Mouse (Mus musculus): Measurements from ENCODE around the gene Cadm1. TPM values are rescaled to one million over a fixed set of nuclear protein-coding genes. Genes with fewer than 3 reads are reported as not detected.

Cadm1 gene
- polyA plus RNA-seq, 1 experiment: 92.2 TPM

GRCm38 (mm10) chr9:47512521-47512920 lies 17.5 kb upstream of the Cadm1 start:
- no peaks in the 10 kb centered on the region for H3K36me3 ChIP-seq (ENCODE audit: control insufficient read depth, insufficient read depth, low read length)
- no peak overlapping the region for H3K27ac ChIP-seq (ENCODE audit: control insufficient read depth, insufficient read depth, low read depth, low read length)
- no peaks in the 10 kb centered on the region for H3K4me1 ChIP-seq (ENCODE audit: control insufficient read depth, insufficient read depth, low read length)
- TF ChIP-seq CTCF (IDR thresholded peaks at IDR 0.05; ENCODE audit: control insufficient read depth, insufficient read depth, insufficient replicate concordance, low read depth, low read length) (no peak), POLR2A (IDR thresholded peaks at IDR 0.05; ENCODE audit: control insufficient read depth, low read depth, low read length) (no peak)
- no peak overlapping the region for H3K4me3 ChIP-seq (ENCODE audit: control insufficient read depth, low read depth, low read length)
- H3K27me3 ChIP-seq (ENCODE audit: control insufficient read depth, insufficient read depth, low read length): no peaks in the 10 kb centered on the region

GRCm38 (mm10) chr9:47514318-47514717 lies 15.7 kb upstream of the Cadm1 start:
- H3K27ac ChIP-seq (ENCODE audit: control insufficient read depth, insufficient read depth, low read depth, low read length): no peak overlapping the region
- H3K36me3 ChIP-seq (ENCODE audit: control insufficient read depth, insufficient read depth, low read length): no peaks in the 10 kb centered on the region
- no peak for TF ChIP-seq POLR2A (IDR thresholded peaks at IDR 0.05; ENCODE audit: control insufficient read depth, low read depth, low read length)
- TF ChIP-seq CTCF (IDR thresholded peaks at IDR 0.05; ENCODE audit: control insufficient read depth, insufficient read depth, insufficient replicate concordance, low read depth, low read length): no peak
- H3K4me3 ChIP-seq (ENCODE audit: control insufficient read depth, low read depth, low read length): no peak overlapping the region
- no peaks in the 10 kb centered on the region for H3K4me1 ChIP-seq (ENCODE audit: control insufficient read depth, insufficient read depth, low read length)
- H3K27me3 ChIP-seq (ENCODE audit: control insufficient read depth, insufficient read depth, low read length): no peaks in the 10 kb centered on the region

GRCm38 (mm10) chr9:47516238-47516637 lies 13.7 kb upstream of the Cadm1 start:
- H3K36me3 ChIP-seq (ENCODE audit: control insufficient read depth, insufficient read depth, low read length): no peaks in the 10 kb centered on the region
- H3K4me3 ChIP-seq (ENCODE audit: control insufficient read depth, low read depth, low read length): no peak overlapping the region
- H3K27me3 ChIP-seq (ENCODE audit: control insufficient read depth, insufficient read depth, low read length): no peaks in the 10 kb centered on the region
- no peaks in the 10 kb centered on the region for H3K4me1 ChIP-seq (ENCODE audit: control insufficient read depth, insufficient read depth, low read length)
- TF ChIP-seq CTCF (IDR thresholded peaks at IDR 0.05; ENCODE audit: control insufficient read depth, insufficient read depth, insufficient replicate concordance, low read depth, low read length): no peak
- no peak for TF ChIP-seq POLR2A (IDR thresholded peaks at IDR 0.05; ENCODE audit: control insufficient read depth, low read depth, low read length)
- no peak overlapping the region for H3K27ac ChIP-seq (ENCODE audit: control insufficient read depth, insufficient read depth, low read depth, low read length)

- H3K27me3 ChIP-seq (ENCODE audit: control insufficient read depth, insufficient read depth, low read length): no peaks in the 10 kb centered on the region
- no peaks in the 10 kb centered on the region for H3K36me3 ChIP-seq (ENCODE audit: control insufficient read depth, insufficient read depth, low read length)
- no peak overlapping the region for H3K27ac ChIP-seq (ENCODE audit: control insufficient read depth, insufficient read depth, low read depth, low read length)
- H3K4me3 ChIP-seq (ENCODE audit: control insufficient read depth, low read depth, low read length): no peak overlapping the region
- peaks cover 24% of the 10 kb centered on the region for H3K4me1 ChIP-seq (ENCODE audit: control insufficient read depth, insufficient read depth, low read length)
- TF ChIP-seq CTCF (IDR thresholded peaks at IDR 0.05; ENCODE audit: control insufficient read depth, insufficient read depth, insufficient replicate concordance, low read depth, low read length): no peak
- TF ChIP-seq POLR2A (IDR thresholded peaks at IDR 0.05; ENCODE audit: control insufficient read depth, low read depth, low read length): no peak
These were observed 2.7 kb upstream of the Cadm1 start for GRCm38 (mm10) chr9:47527290-47527689.

- Histone ChIP-seq H3K36me3 (ENCODE audit: control insufficient read depth, insufficient read depth, low read length) (no peaks in the 10 kb centered on the region), H3K27me3 (ENCODE audit: control insufficient read depth, insufficient read depth, low read length) (no peaks in the 10 kb centered on the region), H3K4me3 (ENCODE audit: control insufficient read depth, low read depth, low read length) (no peak overlapping the region), H3K27ac (ENCODE audit: control insufficient read depth, insufficient read depth, low read depth, low read length) (no peak overlapping the region), H3K4me1 (ENCODE audit: control insufficient read depth, insufficient read depth, low read length) (peaks cover 28% of the 10 kb centered on the region)
- TF ChIP-seq CTCF (IDR thresholded peaks at IDR 0.05; ENCODE audit: control insufficient read depth, insufficient read depth, insufficient replicate concordance, low read depth, low read length) (no peak), POLR2A (IDR thresholded peaks at IDR 0.05; ENCODE audit: control insufficient read depth, low read depth, low read length) (no peak)
These were observed 2.2 kb upstream of the Cadm1 start for GRCm38 (mm10) chr9:47527741-47528140.

- TF ChIP-seq CTCF (IDR thresholded peaks at IDR 0.05; ENCODE audit: control insufficient read depth, insufficient read depth, insufficient replicate concordance, low read depth, low read length): no peak
- TF ChIP-seq POLR2A (IDR thresholded peaks at IDR 0.05; ENCODE audit: control insufficient read depth, low read depth, low read length): no peak
- peak overlapping the region; percentile 98 for H3K4me3 ChIP-seq (ENCODE audit: control insufficient read depth, low read depth, low read length)
- H3K27ac ChIP-seq (ENCODE audit: control insufficient read depth, insufficient read depth, low read depth, low read length): peak overlapping the region; percentile 96
These were observed 791 bp upstream of the Cadm1 start for GRCm38 (mm10) chr9:47529182-47529581.

GRCm38 (mm10) chr9:47530544-47530921 lies 560 bp downstream of the Cadm1 start:
- Histone ChIP-seq H3K36me3 (ENCODE audit: control insufficient read depth, insufficient read depth, low read length) (no peaks in the 10 kb centered on the region), H3K27ac (ENCODE audit: control insufficient read depth, insufficient read depth, low read depth, low read length) (peak overlapping the region; percentile 85), H3K4me1 (ENCODE audit: control insufficient read depth, insufficient read depth, low read length) (peaks cover 34% of the 10 kb centered on the region), H3K27me3 (ENCODE audit: control insufficient read depth, insufficient read depth, low read length) (no peaks in the 10 kb centered on the region), H3K4me3 (ENCODE audit: control insufficient read depth, low read depth, low read length) (peak overlapping the region; percentile 88)
- TF ChIP-seq CTCF (IDR thresholded peaks at IDR 0.05; ENCODE audit: control insufficient read depth, insufficient read depth, insufficient replicate concordance, low read depth, low read length) (no peak), POLR2A (IDR thresholded peaks at IDR 0.05; ENCODE audit: control insufficient read depth, low read depth, low read length) (no peak)

More at GRCm38 (mm10) chr9:47529182-47529581, 791 bp upstream of the Cadm1 start:
- Histone ChIP-seq H3K36me3 (ENCODE audit: control insufficient read depth, insufficient read depth, low read length) (no peaks in the 10 kb centered on the region), H3K4me1 (ENCODE audit: control insufficient read depth, insufficient read depth, low read length) (peaks cover 34% of the 10 kb centered on the region), H3K27me3 (ENCODE audit: control insufficient read depth, insufficient read depth, low read length) (no peaks in the 10 kb centered on the region)

Measured in testis, adult 2 months (tissue).